Mouse (Mus musculus) stomach, postnatal 0 days (tissue): Measurements from ENCODE around the gene Krt8.

ENCODE experiments used
- CTCF ChIP-seq: IDR thresholded peaks from 2 replicates; pipeline ENCODE4 v1.5.1; 2016; ENCODE audit warnings: antibody characterized with exemption, low read depth, mild to moderate bottlenecking, moderate library complexity
- EP300 ChIP-seq: optimal IDR thresholded peaks from 2 replicates; pipeline ENCODE3; 2016; ENCODE audit warnings: antibody characterized with exemption

GRCm38 (mm10) chr15:102002646-102003488, 1.4 kb downstream of the Krt8 start:
- TF ChIP-seq CTCF (no peak), EP300 (no peak)
